Mouse (Mus musculus): ENCODE data around the gene Cdadc1. TPM values are rescaled to one million over a fixed set of nuclear protein-coding genes. Genes with fewer than 3 reads are reported as not detected.

The Cdadc1 gene
- polyA plus RNA-seq (2015; fragmentation: Nextera tagmentation; extraction: Ambion mirVana): 35.8 and 38.8 TPM in 2 replicates

- WGBS: under 1% methylated on average over 48 of the region's 48 CpGs
- Histone ChIP-seq H3K9ac (replicated peaks) (peak within 1 kb of the TSS; percentile 89), H3K4me1 (peaks cover 16% of the 10 kb centered on the region), H3K27me3 (peaks cover 5% of the 10 kb centered on the region), H3K4me2 (replicated peaks) (peak within 1 kb of the TSS; percentile 88), H3K4me3 (peak within 1 kb of the TSS; percentile 90), H3K36me3 (peaks cover 9% of the 10 kb centered on the region; the same call in 1 of the 2 replicates), H3K27ac (replicated peaks) (peak within 1 kb of the TSS; percentile 77), H3K9me3 (no peaks in the 10 kb centered on the region)
- ATAC-seq (replicated peaks): peak; percentile 93
These were observed at the start of gene Cdadc1 for GRCm38 (mm10) chr14:59597398-59598259. Cdadc1 (minus strand) TSS chr14:59597959.

GRCm38 (mm10) chr14:59646826-59647697 is 49.3 kb upstream of the Cdadc1 start:
- ATAC-seq (replicated peaks): no peak
- Histone ChIP-seq H3K27ac (replicated peaks) (no peak overlapping the region), H3K9me3 (no peaks in the 10 kb centered on the region), H3K4me3 (no peak overlapping the region), H3K36me3 (no peaks in the 10 kb centered on the region), H3K9ac (replicated peaks) (no peak overlapping the region), H3K4me2 (replicated peaks) (no peak overlapping the region), H3K27me3 (no peaks in the 10 kb centered on the region), H3K4me1 (no peaks in the 10 kb centered on the region)
- WGBS: 70% methylated on average over 16 of the region's 16 CpGs

- Histone ChIP-seq H3K36me3 (no peaks in the 10 kb centered on the region), H3K9ac (replicated peaks) (no peak overlapping the region), H3K4me2 (replicated peaks) (no peak overlapping the region), H3K27ac (replicated peaks) (no peak overlapping the region), H3K27me3 (no peaks in the 10 kb centered on the region), H3K4me3 (no peak overlapping the region), H3K4me1 (no peaks in the 10 kb centered on the region), H3K9me3 (no peaks in the 10 kb centered on the region)
- no peak for ATAC-seq (replicated peaks)
- WGBS: 90% methylated on average over 3 of the region's 3 CpGs
These were observed 47.1 kb upstream of the Cdadc1 start for GRCm38 (mm10) chr14:59644896-59645295.

GRCm38 (mm10) chr14:59644166-59644565 is 46.4 kb upstream of the Cdadc1 start:
- H3K27ac ChIP-seq (replicated peaks): no peak overlapping the region

GRCm38 (mm10) chr14:59643582-59643981 is 45.8 kb upstream of the Cdadc1 start:
- ATAC-seq (replicated peaks): no peak
- Histone ChIP-seq H3K9me3 (no peaks in the 10 kb centered on the region), H3K36me3 (no peaks in the 10 kb centered on the region), H3K4me1 (no peaks in the 10 kb centered on the region), H3K4me2 (replicated peaks) (no peak overlapping the region), H3K27me3 (no peaks in the 10 kb centered on the region), H3K4me3 (no peak overlapping the region), H3K9ac (replicated peaks) (no peak overlapping the region), H3K27ac (replicated peaks) (no peak overlapping the region)
- 91% methylated on average over 12 of the region's 12 CpGs for WGBS

More at GRCm38 (mm10) chr14:59644166-59644565, 46.4 kb upstream of the Cdadc1 start:
- Histone ChIP-seq H3K9ac (replicated peaks) (no peak overlapping the region), H3K4me3 (no peak overlapping the region), H3K4me1 (no peaks in the 10 kb centered on the region), H3K9me3 (no peaks in the 10 kb centered on the region), H3K4me2 (replicated peaks) (no peak overlapping the region), H3K36me3 (no peaks in the 10 kb centered on the region), H3K27me3 (no peaks in the 10 kb centered on the region)
- 96% methylated on average over 1 of the region's 1 CpGs for WGBS
- no peak for ATAC-seq (replicated peaks)

- Histone ChIP-seq H3K36me3 (no peaks in the 10 kb centered on the region), H3K9ac (replicated peaks) (no peak overlapping the region), H3K9me3 (no peaks in the 10 kb centered on the region), H3K4me3 (no peak overlapping the region), H3K27me3 (no peaks in the 10 kb centered on the region), H3K4me1 (no peaks in the 10 kb centered on the region), H3K27ac (replicated peaks) (no peak overlapping the region), H3K4me2 (replicated peaks) (no peak overlapping the region)
- ATAC-seq (replicated peaks): no peak
- 42% methylated on average over 5 of the region's 5 CpGs for WGBS
These were observed 44.1 kb upstream of the Cdadc1 start for GRCm38 (mm10) chr14:59641856-59642255.

- no peak overlapping the region for H3K4me2 ChIP-seq (replicated peaks)
- H3K9me3 ChIP-seq: no peaks in the 10 kb centered on the region
- ATAC-seq (replicated peaks): no peak
- no peak overlapping the region for H3K4me3 ChIP-seq
- WGBS: 60% methylated on average over 7 of the region's 7 CpGs
- no peak overlapping the region for H3K9ac ChIP-seq (replicated peaks)
- H3K4me1 ChIP-seq: no peaks in the 10 kb centered on the region
- H3K27ac ChIP-seq (replicated peaks): no peak overlapping the region
- H3K27me3 ChIP-seq: no peaks in the 10 kb centered on the region
- H3K36me3 ChIP-seq: no peaks in the 10 kb centered on the region
These were observed 41.3 kb upstream of the Cdadc1 start for GRCm38 (mm10) chr14:59638906-59639703.

GRCm38 (mm10) chr14:59633988-59634387 is 36.2 kb upstream of the Cdadc1 start:
- no peak overlapping the region for H3K27ac ChIP-seq (replicated peaks)
- no peak overlapping the region for H3K9ac ChIP-seq (replicated peaks)
- H3K27me3 ChIP-seq: no peaks in the 10 kb centered on the region
- no peak for ATAC-seq (replicated peaks)
- 62% methylated on average over 9 of the region's 9 CpGs for WGBS
- H3K36me3 ChIP-seq: 0 out of 2 replicates have a peak, but pooled peaks cover 3% of the 10 kb centered on the region
- peaks cover 4% of the 10 kb centered on the region; the same call in 1 of the 2 replicates for H3K4me1 ChIP-seq
- H3K9me3 ChIP-seq: no peaks in the 10 kb centered on the region
- no peak overlapping the region for H3K4me3 ChIP-seq
- no peak overlapping the region for H3K4me2 ChIP-seq (replicated peaks)

GRCm38 (mm10) chr14:59633295-59633898 is 35.6 kb upstream of the Cdadc1 start:
- H3K36me3 ChIP-seq: 0 out of 2 replicates have a peak, but pooled peaks cover 3% of the 10 kb centered on the region
- H3K27me3 ChIP-seq: no peaks in the 10 kb centered on the region
- ATAC-seq (replicated peaks): no peak
- H3K4me1 ChIP-seq: peaks cover 8% of the 10 kb centered on the region; the same call in 1 of the 2 replicates
- no peak overlapping the region for H3K4me2 ChIP-seq (replicated peaks)
- no peaks in the 10 kb centered on the region for H3K9me3 ChIP-seq
- 65% methylated on average over 5 of the region's 5 CpGs for WGBS
- H3K4me3 ChIP-seq: no peak overlapping the region
- H3K9ac ChIP-seq (replicated peaks): no peak overlapping the region
- H3K27ac ChIP-seq (replicated peaks): no peak overlapping the region

GRCm38 (mm10) chr14:59632067-59632466 is 34.3 kb upstream of the Cdadc1 start:
- 92% methylated on average over 6 of the region's 6 CpGs for WGBS
- no peak for ATAC-seq (replicated peaks)
- no peak overlapping the region for H3K27ac ChIP-seq (replicated peaks)
- H3K36me3 ChIP-seq: 0 out of 2 replicates have a peak, but pooled peaks cover 3% of the 10 kb centered on the region
- H3K4me3 ChIP-seq: no peak overlapping the region
- H3K27me3 ChIP-seq: no peaks in the 10 kb centered on the region
- H3K4me1 ChIP-seq: peaks cover 21% of the 10 kb centered on the region
- H3K4me2 ChIP-seq (replicated peaks): no peak overlapping the region
- H3K9me3 ChIP-seq: no peaks in the 10 kb centered on the region
- H3K9ac ChIP-seq (replicated peaks): no peak overlapping the region

- Histone ChIP-seq H3K27ac (replicated peaks) (no peak overlapping the region), H3K27me3 (no peaks in the 10 kb centered on the region), H3K9ac (replicated peaks) (no peak overlapping the region), H3K4me3 (no peak overlapping the region), H3K9me3 (no peaks in the 10 kb centered on the region), H3K4me2 (replicated peaks) (no peak overlapping the region), H3K4me1 (peaks cover 38% of the 10 kb centered on the region), H3K36me3 (0 out of 2 replicates have a peak, but pooled peaks cover 3% of the 10 kb centered on the region)
- no peak for ATAC-seq (replicated peaks)
- WGBS: 76% methylated on average over 9 of the region's 9 CpGs
These were observed 32.3 kb upstream of the Cdadc1 start for GRCm38 (mm10) chr14:59630096-59630495.
